Mouse (Mus musculus) kidney, postnatal 0 days (tissue): ENCODE measurements at regions not wholly inside any gene's neighbourhood (a gene's known extent, or its start where the extent isn't known, plus 50 kb on each side); places are given as distances from the start of the nearest gene placed in this dataset.

Experiments used
- ATAC-seq: fragments of 200-750 bp; cut with Nextera tagmentation; replicated peaks from 2 replicates; pipeline ENCODE4 v1.8.0; 2017; ENCODE audit warnings: low read depth, moderate number of reproducible peaks, moderate TSS enrichment, moderate library complexity; ENCODE audit not compliant: low FRiP score
- DNase-seq: peaks from one replicate; pipeline ENCODE4 v3.0.0-alpha.2; 2016; ENCODE audit warnings: low spot score
- H3K27ac ChIP-seq: fragments of 300-500 bp; sonication (generic); 2 replicates; pipeline ENCODE4 v1.5.1; 2014; ENCODE audit warnings: mild to moderate bottlenecking
- H3K27me3 ChIP-seq: fragments of 300-500 bp; sonication (generic); 2 replicates; pipeline ENCODE4 v1.6.1; 2014; ENCODE audit warnings: low read length, mixed read lengths; ENCODE audit not compliant: insufficient read depth
- H3K36me3 ChIP-seq: fragments of 300-500 bp; sonication (generic); 2 replicates; pipeline ENCODE4 v1.6.1; 2014; ENCODE audit warnings: low read length, mixed read lengths; ENCODE audit not compliant: insufficient read depth
- H3K4me1 ChIP-seq: fragments of 300-500 bp; sonication (generic); replicated peaks from 2 replicates; pipeline ENCODE4 v1.6.1; 2014; ENCODE audit warnings: antibody characterized with exemption, low read length, mixed read lengths; ENCODE audit not compliant: insufficient read depth
- H3K4me2 ChIP-seq: fragments of 300-500 bp; sonication (generic); 2 replicates; pipeline ENCODE4 v1.6.1; 2014; ENCODE audit warnings: mild to moderate bottlenecking, low read length, moderate library complexity, mixed read lengths
- H3K4me3 ChIP-seq: fragments of 300-500 bp; sonication (generic); replicated peaks from 2 replicates; pipeline ENCODE4 v1.5.1; 2014; ENCODE audit warnings: low read depth, low read length
- H3K9ac ChIP-seq: fragments of 300-500 bp; sonication (generic); 2 replicates; pipeline ENCODE4 v1.6.1; 2014; ENCODE audit warnings: low read depth, low read length
- H3K9me3 ChIP-seq: fragments of 300-500 bp; sonication (generic); replicated peaks from 2 replicates; pipeline ENCODE4 v1.6.1; 2016; ENCODE audit warnings: low read length, inconsistent platforms, mixed read lengths
- CTCF ChIP-seq: IDR thresholded peaks from 2 replicates; pipeline ENCODE4 v1.5.1; 2016; ENCODE audit warnings: antibody characterized with exemption, low read depth, mild to moderate bottlenecking, moderate library complexity
- WGBS: fragments of 180-500 bp; shearing (Covaris S2); extraction: QIAGEN DNeasy Blood & Tissue Kit; methylation state at CpG from one replicate; pipeline ENCODE4 v1.1.7; 2014; 5-methylcytosine and 5-hydroxymethylcytosine counted together

DNA sequence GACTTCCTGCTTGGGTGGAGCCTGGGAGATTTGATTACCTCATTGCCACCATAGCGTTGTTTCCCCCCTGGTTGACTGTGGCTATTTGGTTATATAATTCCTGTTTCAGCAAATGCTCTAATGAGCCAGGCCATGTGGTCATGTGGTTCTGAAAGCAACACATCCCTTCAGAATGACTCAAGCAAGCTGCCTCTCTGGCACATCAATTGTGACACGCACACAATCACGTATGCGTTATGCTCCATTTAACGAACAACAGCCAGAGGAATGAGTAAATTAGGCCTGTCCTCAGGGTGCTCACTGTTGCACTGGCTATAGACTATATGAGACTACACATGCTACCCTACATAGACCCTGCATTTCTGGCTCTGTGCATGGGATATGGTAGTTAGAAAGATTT, 130.2 kb upstream of the Frmd6 start:
- Histone ChIP-seq H3K36me3 (no peaks in the 10 kb centered on the region), H3K9ac (no peak overlapping the region), H3K27me3 (no peaks in the 10 kb centered on the region), H3K4me3 (no peak overlapping the region), H3K4me2 (no peak overlapping the region), H3K9me3 (no peaks in the 10 kb centered on the region), H3K4me1 (no peaks in the 10 kb centered on the region), H3K27ac (no peak overlapping the region)
- DNase-seq (no peak), ATAC-seq (no peak)
- whole genome bisulfite sequencing, result 67% methylated on average over 5 of the region's 5 CpGs
- no peak for TF ChIP-seq CTCF

- WGBS, result 45% methylated on average over 6 of the region's 6 CpGs
- Histone ChIP-seq H3K27me3 (no peaks in the 10 kb centered on the region), H3K4me3 (no peak overlapping the region), H3K4me2 (no peak overlapping the region), H3K4me1 (no peaks in the 10 kb centered on the region), H3K9me3 (no peaks in the 10 kb centered on the region), H3K36me3 (no peaks in the 10 kb centered on the region), H3K27ac (no peak overlapping the region), H3K9ac (no peak overlapping the region)
- ATAC-seq (no peak), DNase-seq (no peak)
- no peak for TF ChIP-seq CTCF
These were observed 129.1 kb upstream of the Frmd6 start for GRCm38 (mm10) chr12:70696256-70696655.

DNA sequence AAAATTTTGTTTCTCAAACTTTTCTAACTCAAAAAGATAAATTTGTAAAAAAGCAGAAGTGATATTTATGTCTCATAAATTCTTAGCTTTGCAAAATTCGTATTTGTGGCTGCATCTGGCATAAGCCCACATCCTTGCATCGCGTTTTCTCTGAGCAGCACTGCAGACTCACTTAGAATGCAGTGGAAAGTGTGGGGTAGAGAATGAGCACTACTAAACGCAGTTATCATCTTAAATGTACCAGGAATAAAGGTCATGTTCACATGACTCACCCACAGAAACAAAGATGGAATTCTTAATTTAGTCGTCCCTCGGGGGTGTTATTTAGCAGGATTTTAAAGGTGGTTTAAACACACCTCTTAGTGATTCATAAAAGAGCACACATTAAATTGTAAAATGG, 126.8 kb upstream of the Frmd6 start:
- no peak for DNase-seq
- Histone ChIP-seq H3K9me3 (no peaks in the 10 kb centered on the region), H3K9ac (no peak overlapping the region), H3K27me3 (no peaks in the 10 kb centered on the region), H3K36me3 (no peaks in the 10 kb centered on the region), H3K4me3 (no peak overlapping the region), H3K4me2 (no peak overlapping the region), H3K4me1 (no peaks in the 10 kb centered on the region), H3K27ac (no peak overlapping the region)
- WGBS, result 79% methylated on average over 6 of the region's 6 CpGs
- TF ChIP-seq CTCF, result no peak
- no peak for ATAC-seq

DNA sequence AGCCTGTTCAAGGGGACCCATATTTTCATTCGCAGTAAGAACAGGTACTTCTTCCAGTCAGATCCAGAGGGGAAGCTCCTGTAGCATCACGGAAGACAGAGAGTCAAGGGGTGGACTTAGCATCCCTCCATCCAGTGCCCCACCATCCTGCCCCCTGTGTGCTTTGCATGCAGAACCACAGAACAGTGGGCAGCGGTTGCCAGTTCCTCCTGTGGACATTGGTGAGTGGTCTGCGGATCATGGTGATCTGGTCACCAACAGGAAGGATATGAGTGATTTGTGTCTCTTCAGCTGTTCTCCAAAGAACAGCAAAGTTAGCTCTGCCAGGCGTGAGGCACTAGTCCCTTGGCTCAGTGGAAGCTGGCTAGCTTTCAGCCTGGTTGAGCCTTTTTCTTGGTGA, 122.8 kb upstream of the Frmd6 start:
- Histone ChIP-seq H3K4me3 (no peak overlapping the region), H3K9ac (no peak overlapping the region), H3K9me3 (no peaks in the 10 kb centered on the region), H3K4me1 (no peaks in the 10 kb centered on the region), H3K4me2 (no peak overlapping the region), H3K27ac (no peak overlapping the region), H3K27me3 (no peaks in the 10 kb centered on the region), H3K36me3 (no peaks in the 10 kb centered on the region)
- TF ChIP-seq CTCF, result no peak
- no peak for ATAC-seq
- no peak for DNase-seq
- WGBS, result 86% methylated on average over 5 of the region's 5 CpGs

DNA sequence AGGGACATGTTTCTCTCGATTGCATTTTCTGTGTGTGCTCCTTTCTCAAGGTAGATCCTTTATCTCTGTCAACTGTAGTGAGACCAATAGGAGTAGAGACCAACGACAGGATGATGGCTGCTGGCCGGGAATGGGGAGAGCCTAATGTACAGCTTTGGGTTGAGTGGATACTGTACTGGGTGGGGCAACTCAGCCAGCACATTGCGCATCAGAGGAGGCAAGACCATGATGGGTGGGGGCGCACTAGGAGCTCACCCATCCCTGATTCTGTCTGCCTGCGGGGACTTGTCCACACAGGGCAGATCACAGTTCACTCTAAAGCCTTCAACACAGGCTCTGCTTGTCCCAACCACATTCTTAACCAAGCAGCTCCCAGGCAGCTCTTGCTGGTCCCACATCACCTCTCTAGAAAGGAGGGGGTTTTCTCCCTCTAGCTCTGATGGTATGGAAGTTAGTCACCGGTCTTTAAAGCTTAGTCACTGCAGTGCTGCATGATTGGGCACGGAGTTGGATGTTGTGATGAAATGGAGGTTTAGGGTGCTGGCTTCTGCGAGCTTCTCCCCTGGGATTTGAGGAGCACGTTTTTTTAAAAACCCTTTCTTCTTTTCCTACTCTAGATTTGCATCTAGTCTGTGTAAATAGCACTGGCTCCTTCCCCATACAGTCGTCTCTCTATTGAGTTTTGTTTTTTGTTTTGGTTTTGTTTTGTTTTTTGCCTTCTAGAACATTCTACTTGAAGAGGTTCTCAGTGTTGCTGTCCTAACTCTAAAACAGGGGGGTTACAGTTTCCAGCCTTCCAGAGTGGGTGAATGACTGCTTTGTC, 118.3 kb upstream of the Frmd6 start:
- H3K9me3 ChIP-seq, result no peaks in the 10 kb centered on the region
- H3K9ac ChIP-seq, result no peak overlapping the region
- H3K36me3 ChIP-seq, result no peaks in the 10 kb centered on the region
- H3K4me2 ChIP-seq, result no peak overlapping the region
- no peak overlapping the region for H3K27ac ChIP-seq
- 79% methylated on average over 11 of the region's 11 CpGs for WGBS
- no peak overlapping the region for H3K4me3 ChIP-seq
- no peaks in the 10 kb centered on the region for H3K4me1 ChIP-seq
- no peak for TF ChIP-seq CTCF
- ATAC-seq, result no peak
- DNase-seq, result no peak
- H3K27me3 ChIP-seq, result no peaks in the 10 kb centered on the region

DNA sequence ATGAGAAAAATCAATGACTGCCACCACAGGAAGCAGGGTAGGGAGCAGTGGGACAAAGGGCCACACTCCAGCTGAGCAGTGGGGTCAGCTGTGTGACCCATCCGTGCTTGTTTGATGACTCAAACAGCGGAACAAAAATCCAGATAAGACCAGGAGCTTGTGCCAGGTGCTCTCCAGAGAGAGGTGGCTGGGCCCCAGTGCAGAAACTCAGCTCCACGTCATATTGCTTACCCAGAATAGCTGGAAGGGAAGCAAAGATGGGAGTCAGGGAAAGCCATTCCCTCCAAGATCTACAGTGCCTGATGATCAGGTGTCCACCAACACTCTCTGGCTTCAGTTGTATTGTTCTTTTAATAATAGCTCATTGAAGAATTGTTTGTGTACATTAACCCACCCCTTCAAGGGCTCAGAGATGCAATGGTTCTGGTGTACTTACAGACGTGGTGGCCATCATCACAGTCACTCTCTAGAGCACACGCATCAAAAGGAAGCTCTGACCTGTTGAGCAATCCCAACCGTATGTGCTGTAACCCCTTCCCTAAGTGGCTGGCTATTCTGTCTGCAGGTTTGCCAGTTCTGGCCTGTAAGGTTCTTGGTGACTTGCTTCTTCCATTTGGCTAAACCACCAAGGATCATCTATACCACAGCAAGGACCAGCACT, 117.6 kb upstream of the Frmd6 start:
- ATAC-seq (no peak), DNase-seq (no peak)
- Histone ChIP-seq H3K9ac (no peak overlapping the region), H3K9me3 (no peaks in the 10 kb centered on the region), H3K4me2 (no peak overlapping the region), H3K27ac (no peak overlapping the region), H3K4me1 (0 out of 2 replicates have a peak, but pooled peaks cover 2% of the 10 kb centered on the region), H3K27me3 (no peaks in the 10 kb centered on the region), H3K4me3 (no peak overlapping the region), H3K36me3 (no peaks in the 10 kb centered on the region)
- TF ChIP-seq CTCF, result no peak
- 64% methylated on average over 6 of the region's 6 CpGs for WGBS
